27 mouse cellular contexts compared by ENCODE assay signal in genomic region chr13:59057886-59058285, GRCm38 (mm10).
DNase-seq lines count a peak whose midpoint lies in the region; ATAC-seq and TF ChIP-seq lines count a peak whose summit lies in the region.
"Had no signal": no experiment of that assay in that cellular context is flagged by ENCODE, and none has a peak within 500 bp of the region (broad histone marks: within the 10 kb centered on the region; RNA-seq: fewer than 3 reads in every experiment).

No protein-coding gene starts in this region.

- no peak overlapping the region for H3K27ac ChIP-seq in hindbrain, postnatal 0 days
- H3K27ac ChIP-seq: embryonic facial prominence, embryonic 10.5 days; heart, adult 2 months; heart, embryonic 15.5 days; hindbrain, embryonic 14.5 days; limb, embryonic 10.5 days; liver, embryonic 15.5 days; lung, embryonic 15.5 days; macrophage; midbrain, embryonic 10.5 days had no signal

- 59% methylated on average over 1 of the region's 1 CpGs for WGBS in hindbrain, postnatal 0 days

- DNase-seq in left cerebral cortex, postnatal 4 days = peak; percentile 68
- no peak for DNase-seq in left cerebral cortex, adult 11 months (ENCODE audit: low spot score)
- peak; percentile 53 for DNase-seq in cerebellum, adult 8-10 months
- peak; percentile 53 to 72 for DNase-seq in cerebellum, postnatal 36 days
- no peak for DNase-seq in hindbrain, postnatal 0 days (ENCODE audit: low spot score)
- DNase-seq in layer of hippocampus, adult 11-12 months (ENCODE audit: low spot score) = no peak
- DNase-seq: adrenal gland, postnatal 36 days; B cell, adult 2 months; gastrocnemius, postnatal 25 days; heart, adult 2 months; heart, postnatal 36 days; kidney, postnatal 14 days; liver; thymus, adult 2 months; thymus, postnatal 4 days had no signal

- 0 out of 2 replicates have a peak, but pooled peaks have one; percentile 15 for ATAC-seq in cerebellum, adult (ENCODE audit: insufficient number of reproducible peaks, low FRiP score, low TSS enrichment)
- ATAC-seq in hindbrain, postnatal 0 days = no peak
- ATAC-seq: forebrain, embryonic 16.5 days had no signal

- H3K4me1 ChIP-seq in hindbrain, postnatal 0 days (ENCODE audit: insufficient read depth, low read length) = no peaks in the 10 kb centered on the region
- H3K4me1 ChIP-seq: heart, embryonic 15.5 days; liver, embryonic 15.5 days; lung, embryonic 15.5 days had no signal

- no peaks in the 10 kb centered on the region; the same call in 1 of the 2 replicates for H3K36me3 ChIP-seq in hindbrain, postnatal 0 days (ENCODE audit: insufficient read depth, low read length)
- H3K36me3 ChIP-seq: embryonic facial prominence, embryonic 10.5 days; G1E; heart, embryonic 15.5 days; limb, embryonic 10.5 days; liver, embryonic 15.5 days; lung, embryonic 15.5 days; midbrain, embryonic 10.5 days had no signal

- H3K9ac ChIP-seq in hindbrain, postnatal 0 days (replicated peaks; ENCODE audit: low read length) = no peak overlapping the region
- H3K9ac ChIP-seq: heart, embryonic 15.5 days; hindbrain, embryonic 14.5 days; liver, embryonic 15.5 days; lung, embryonic 15.5 days had no signal

- no peak overlapping the region for H3K4me3 ChIP-seq in hindbrain, postnatal 0 days (ENCODE audit: low read length)
- H3K4me3 ChIP-seq: embryonic facial prominence, embryonic 10.5 days; heart, adult 2 months; heart, embryonic 15.5 days; limb, embryonic 10.5 days; liver, embryonic 15.5 days; lung, embryonic 15.5 days; midbrain, embryonic 10.5 days had no signal

- no peaks in the 10 kb centered on the region for H3K9me3 ChIP-seq in hindbrain, postnatal 0 days (ENCODE audit: low read length)
- H3K9me3 ChIP-seq: embryonic facial prominence, embryonic 10.5 days; heart, embryonic 15.5 days; limb, embryonic 10.5 days; liver, embryonic 15.5 days; lung, embryonic 15.5 days; midbrain, embryonic 10.5 days had no signal

- no peaks in the 10 kb centered on the region for H3K27me3 ChIP-seq in hindbrain, postnatal 0 days (ENCODE audit: insufficient read depth, low read length)
- H3K27me3 ChIP-seq: CH12.LX; liver, embryonic 15.5 days; lung, embryonic 15.5 days had no signal

- intact Hi-C loops in left cerebral cortex, postnatal 4 days (cut with DNase I) = no loop called here

- TF ChIP-seq CTCF in hindbrain, postnatal 0 days (IDR thresholded peaks at IDR 0.05; ENCODE audit: low read depth) = no peak

- H3K4me2 ChIP-seq in hindbrain, postnatal 0 days (ENCODE audit: low read depth, low read length) = no peak overlapping the region
- H3K4me2 ChIP-seq: heart, embryonic 15.5 days; hindbrain, embryonic 14.5 days; liver, embryonic 15.5 days; lung, embryonic 15.5 days had no signal

Comparison
In these comparisons a context has a peak if more than half of its experiments do, and no peak if none do; other contexts are left out.
1. DNase-seq: peak in left cerebral cortex, postnatal 4 days (single experiment), cerebellum, adult 8-10 months (single experiment) and cerebellum, postnatal 36 days (2 of 2); none in left cerebral cortex, adult 11 months (single experiment), hindbrain, postnatal 0 days (single experiment) and layer of hippocampus, adult 11-12 months (single experiment).